Mouse (Mus musculus) hindbrain, postnatal 0 days (tissue): ENCODE results near the gene Sash1. TPM values are rescaled to one million over a fixed set of nuclear protein-coding genes. Genes with fewer than 3 reads are reported as not detected.

Experiments
- ATAC-seq: fragments of 200-750 bp; cut with Nextera tagmentation; 2 replicates; pipeline ENCODE4 v1.8.0; 2017; ENCODE audit warnings: mild to moderate bottlenecking, moderate TSS enrichment, moderate library complexity
- DNase-seq: peaks from one replicate; pipeline ENCODE4 v3.0.0-alpha.2; 2015; ENCODE audit warnings: low spot score
- H3K27ac ChIP-seq: fragments of 300-500 bp; sonication (generic); 2 replicates; pipeline ENCODE4 v1.5.1; 2014; ENCODE audit warnings: mild to moderate bottlenecking
- H3K27me3 ChIP-seq: fragments of 300-500 bp; sonication (generic); 2 replicates; pipeline ENCODE4 v1.6.1; 2014; ENCODE audit warnings: low read length, mixed read lengths; ENCODE audit not compliant: insufficient read depth
- H3K36me3 ChIP-seq: fragments of 300-500 bp; sonication (generic); 2 replicates; pipeline ENCODE4 v1.6.1; 2014; ENCODE audit warnings: low read length, mixed read lengths; ENCODE audit not compliant: insufficient read depth
- H3K4me1 ChIP-seq: fragments of 300-500 bp; sonication (generic); 2 replicates; pipeline ENCODE4 v1.6.1; 2014; ENCODE audit warnings: antibody characterized with exemption, low read length, mixed read lengths; ENCODE audit not compliant: insufficient read depth
- H3K4me2 ChIP-seq: fragments of 300-500 bp; sonication (generic); 2 replicates; pipeline ENCODE4 v1.6.1; 2014; ENCODE audit warnings: low read depth, mild to moderate bottlenecking, low read length, moderate library complexity, mixed read lengths
- H3K4me3 ChIP-seq: fragments of 300-500 bp; sonication (generic); 2 replicates; pipeline ENCODE4 v1.5.1; 2014; ENCODE audit warnings: low read length
- H3K9ac ChIP-seq: fragments of 300-500 bp; sonication (generic); replicated peaks from 2 replicates; pipeline ENCODE4 v1.6.1; 2014; ENCODE audit warnings: mild to moderate bottlenecking, low read length, moderate library complexity, mixed read lengths
- H3K9me3 ChIP-seq: fragments of 300-500 bp; sonication (generic); 2 replicates; pipeline ENCODE4 v1.6.1; 2016; ENCODE audit warnings: low read length, mixed read lengths
- CTCF ChIP-seq: IDR thresholded peaks from 2 replicates; pipeline ENCODE4 v1.5.1; 2016; ENCODE audit warnings: antibody characterized with exemption, control low read depth, low read depth
- WGBS: fragments of 180-500 bp; shearing (Covaris S2); extraction: QIAGEN DNeasy Blood & Tissue Kit; methylation state at CpG from one replicate; pipeline ENCODE4 v1.1.7; 2014; 5-methylcytosine and 5-hydroxymethylcytosine counted together
- polyA plus RNA-seq: library from polyadenylated mRNA; unstranded; fragments of >200 nt; fragmentation: Nextera tagmentation; extraction: Ambion mirVana; gene quantifications from 2 replicates; pipeline ENCODE4 v1.2.1, GENCODE M21; 2015
- total RNA-seq: library from RNA; depleted of rRNA; stranded (reverse); fragments of >200 nt; gene quantifications from 2 replicates; pipeline ENCODE4 v1.2.3, GENCODE M21; 2014

Sash1 gene
- total and polyA plus RNA-seq, 2 experiments from 2014 or later, result 7.4 to 50.8 TPM

DNA sequence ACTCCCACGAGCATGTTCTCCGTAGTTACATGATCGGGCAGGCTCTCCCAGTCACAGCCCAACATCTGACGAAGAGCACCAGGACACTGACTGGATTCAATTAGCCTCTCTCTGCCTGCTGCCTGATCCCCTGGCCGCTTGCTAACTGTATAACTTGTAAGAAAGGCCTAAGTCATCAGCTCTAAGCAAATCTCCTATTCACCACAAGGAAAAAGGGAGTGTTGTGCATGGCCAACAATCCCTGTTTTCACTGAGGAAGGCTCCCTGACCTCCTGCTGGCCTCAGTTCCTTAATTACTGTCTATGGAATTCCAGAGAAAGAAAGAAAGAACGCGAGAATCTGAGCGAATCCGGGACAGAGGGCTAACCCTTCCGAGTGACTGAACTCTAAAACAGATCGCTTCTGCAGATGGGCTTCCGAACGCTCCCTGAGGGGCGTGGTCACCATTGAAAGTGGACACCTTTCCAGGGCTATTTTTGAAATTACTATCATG, 123.6 kb downstream of the Sash1 start:
- Histone ChIP-seq H3K4me2 (peak overlapping the region; percentile 53), H3K27ac (peak overlapping the region; percentile 76), H3K9me3 (no peaks in the 10 kb centered on the region), H3K4me3 (peak overlapping the region; percentile 34), H3K27me3 (no peaks in the 10 kb centered on the region), H3K4me1 (0 out of 2 replicates have a peak, but pooled peaks cover 7% of the 10 kb centered on the region), H3K9ac (peak overlapping the region; percentile 47), H3K36me3 (no peaks in the 10 kb centered on the region)
- WGBS, result 10% methylated on average over 14 of the region's 14 CpGs
- TF ChIP-seq CTCF, result peak; percentile 18; the same call in 1 of the 2 replicates
- ATAC-seq (peak; percentile 45), DNase-seq (peak; percentile 61)

- Histone ChIP-seq H3K27ac (peak overlapping the region; percentile 76), H3K36me3 (no peaks in the 10 kb centered on the region), H3K4me2 (peak overlapping the region; percentile 53), H3K9me3 (no peaks in the 10 kb centered on the region), H3K9ac (peak overlapping the region; percentile 47), H3K27me3 (no peaks in the 10 kb centered on the region), H3K4me3 (peak overlapping the region; percentile 34), H3K4me1 (0 out of 2 replicates have a peak, but pooled peaks cover 13% of the 10 kb centered on the region)
- ATAC-seq (no peak), DNase-seq (no peak)
- no peak for TF ChIP-seq CTCF
- 29% methylated on average over 9 of the region's 9 CpGs for WGBS
Measured at GRCm38 (mm10) chr10:8761656-8762055, 124.2 kb downstream of the Sash1 start.

DNA sequence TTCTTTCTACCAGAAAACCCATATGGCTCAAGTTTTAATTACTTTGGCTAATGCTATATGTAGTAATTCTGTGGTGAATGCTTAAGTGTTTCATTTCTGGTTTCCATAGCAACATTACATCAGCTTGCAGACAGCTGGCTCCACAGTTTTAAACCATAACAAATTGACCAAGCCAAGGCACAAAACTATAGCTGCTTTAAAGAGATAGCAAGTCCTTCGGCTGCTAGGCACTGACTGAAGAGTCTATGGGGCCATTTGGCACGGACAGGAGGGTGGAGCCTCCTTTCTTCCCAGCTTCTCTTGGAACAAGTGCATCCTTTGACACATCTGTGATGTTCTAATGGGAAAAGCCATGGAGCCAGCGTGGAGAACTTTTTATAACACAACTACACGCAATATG, 125.3 kb downstream of the Sash1 start:
- 12% methylated on average over 4 of the region's 4 CpGs for WGBS
- peak; percentile 76 for ATAC-seq
- H3K27me3 ChIP-seq, result no peaks in the 10 kb centered on the region
- H3K36me3 ChIP-seq, result no peaks in the 10 kb centered on the region
- H3K4me2 ChIP-seq, result peak overlapping the region; percentile 53
- DNase-seq, result peak; percentile 78
- 0 out of 2 replicates have a peak, but pooled peaks cover 14% of the 10 kb centered on the region for H3K4me1 ChIP-seq
- TF ChIP-seq CTCF, result no peak
- H3K9me3 ChIP-seq, result no peaks in the 10 kb centered on the region
- peak overlapping the region; percentile 47 for H3K9ac ChIP-seq
- H3K4me3 ChIP-seq, result peak overlapping the region; percentile 34
- peak overlapping the region; percentile 60 for H3K27ac ChIP-seq

GRCm38 (mm10) chr10:8759228-8759627, 126.6 kb downstream of the Sash1 start:
- ATAC-seq, result no peak
- H3K36me3 ChIP-seq, result no peaks in the 10 kb centered on the region
- H3K4me3 ChIP-seq, result no peak overlapping the region
- no peaks in the 10 kb centered on the region for H3K27me3 ChIP-seq
- H3K27ac ChIP-seq, result no peak overlapping the region
- DNase-seq, result peak; percentile 5
- H3K4me1 ChIP-seq, result 0 out of 2 replicates have a peak, but pooled peaks cover 14% of the 10 kb centered on the region
- no peaks in the 10 kb centered on the region for H3K9me3 ChIP-seq
- H3K9ac ChIP-seq, result peak overlapping the region; percentile 21; the same call in 1 of the 2 replicates
- WGBS, result 69% methylated on average over 7 of the region's 7 CpGs
- no peak for TF ChIP-seq CTCF
- peak overlapping the region; percentile 55 for H3K4me2 ChIP-seq

GRCm38 (mm10) chr10:8757429-8757931, 128.4 kb downstream of the Sash1 start:
- Histone ChIP-seq H3K4me2 (peak overlapping the region; percentile 55), H3K4me3 (peak overlapping the region; percentile 27), H3K4me1 (0 out of 2 replicates have a peak, but pooled peaks cover 14% of the 10 kb centered on the region), H3K27ac (peak overlapping the region; percentile 82), H3K36me3 (no peaks in the 10 kb centered on the region), H3K9ac (peak overlapping the region; percentile 40), H3K27me3 (no peaks in the 10 kb centered on the region), H3K9me3 (no peaks in the 10 kb centered on the region)
- ATAC-seq, result peak; percentile 45
- DNase-seq, result peak; percentile 53
- no peak for TF ChIP-seq CTCF
- WGBS, result 16% methylated on average over 21 of the region's 21 CpGs

GRCm38 (mm10) chr10:8756604-8757354, 129.1 kb downstream of the Sash1 start:
- H3K4me2 ChIP-seq, result peak overlapping the region; percentile 55
- DNase-seq, result no peak
- H3K4me1 ChIP-seq, result 0 out of 2 replicates have a peak, but pooled peaks cover 17% of the 10 kb centered on the region
- no peak for TF ChIP-seq CTCF
- ATAC-seq, result no peak
- H3K27me3 ChIP-seq, result no peaks in the 10 kb centered on the region
- H3K9me3 ChIP-seq, result no peaks in the 10 kb centered on the region
- H3K9ac ChIP-seq, result peak overlapping the region; percentile 40; the same call in 1 of the 2 replicates
- 50% methylated on average over 11 of the region's 11 CpGs for WGBS
- H3K36me3 ChIP-seq, result no peaks in the 10 kb centered on the region
- H3K27ac ChIP-seq, result peak overlapping the region; percentile 82
- peak overlapping the region; percentile 27 for H3K4me3 ChIP-seq
